Mouse (Mus musculus): ENCODE measurements around the gene Fbxw5.

DNA sequence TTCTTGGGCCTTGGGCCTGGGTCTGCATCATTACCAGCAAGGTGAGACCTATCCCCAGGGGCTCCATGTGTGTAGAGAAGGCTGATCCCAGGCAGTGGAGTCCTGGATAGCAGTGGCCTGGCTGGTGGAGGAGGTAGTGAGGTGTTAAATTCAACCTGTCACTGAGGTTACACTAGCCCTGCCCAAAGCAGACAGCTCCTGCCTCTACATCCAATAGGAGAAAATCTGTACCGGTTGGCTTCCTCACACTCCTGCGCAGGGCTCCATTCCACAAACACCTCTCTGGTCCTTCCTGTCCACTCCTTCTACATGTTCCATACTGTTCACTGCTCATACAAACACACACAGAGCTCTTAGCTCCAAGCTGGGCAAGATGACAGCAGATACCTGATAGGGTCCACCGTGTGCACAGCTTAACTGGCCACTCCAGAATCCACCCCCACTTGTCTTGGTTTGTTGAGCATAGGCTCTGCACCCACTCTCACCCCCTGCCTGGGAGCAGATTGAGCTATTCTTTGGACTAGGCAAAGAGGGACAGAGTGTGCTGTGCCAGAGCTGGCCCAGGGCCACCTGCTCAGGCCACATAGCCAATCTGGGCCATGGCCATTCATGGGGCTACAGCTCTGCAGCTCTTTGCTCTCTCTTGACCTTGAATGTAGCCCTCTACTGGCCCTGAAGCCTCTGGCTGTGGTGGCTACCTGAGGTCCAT, 22.4 kb upstream of the Fbxw5 start:
- no peak for TF ChIP-seq POLR2A (IDR thresholded peaks at IDR 0.05; ENCODE audit: borderline replicate concordance, control insufficient read depth, low read depth, low read length)
- no peak for TF ChIP-seq CTCF (IDR thresholded peaks at IDR 0.05; ENCODE audit: control insufficient read depth, insufficient read depth, low read length)

All from bone marrow, adult 2 months (tissue).